Mouse (Mus musculus) hindbrain, embryonic 12.5 days (tissue): Measurements from ENCODE around the gene Ms4a4a. TPM values are rescaled to one million over a fixed set of nuclear protein-coding genes. Genes with fewer than 3 reads are reported as not detected.
"Not testable (repeated sequence)": the region's sequence is repeated elsewhere in the genome, so short reads cannot be mapped to it uniquely, and the experiment has no call there.

Experiments
- ATAC-seq: fragments of 200-750 bp; cut with Nextera tagmentation; 2 replicates; pipeline ENCODE4 v1.8.0; 2017; ENCODE audit warnings: moderate TSS enrichment; ENCODE audit not compliant: low FRiP score
- H3K27ac ChIP-seq: fragments of 300-500 bp; sonication (generic); 2 replicates; pipeline ENCODE4 v1.5.1; 2016; ENCODE audit warnings: mild to moderate bottlenecking
- H3K27me3 ChIP-seq: fragments of 300-500 bp; sonication (generic); 2 replicates; pipeline ENCODE4 v1.6.1; 2016; ENCODE audit warnings: mild to moderate bottlenecking
- H3K36me3 ChIP-seq: fragments of 300-500 bp; sonication (generic); 2 replicates; pipeline ENCODE4 v1.6.1; 2016; ENCODE audit warnings: mild to moderate bottlenecking
- H3K4me1 ChIP-seq: fragments of 300-500 bp; sonication (generic); 2 replicates; pipeline ENCODE4 v1.6.1; 2016
- H3K4me2 ChIP-seq: fragments of 300-500 bp; sonication (generic); replicated peaks from 2 replicates; pipeline ENCODE4 v1.6.1; 2016; ENCODE audit warnings: mild to moderate bottlenecking
- H3K4me3 ChIP-seq: fragments of 300-500 bp; sonication (generic); 2 replicates; pipeline ENCODE4 v1.5.1; 2016; ENCODE audit warnings: mild to moderate bottlenecking
- H3K9ac ChIP-seq: fragments of 300-500 bp; sonication (generic); 2 replicates; pipeline ENCODE4 v1.6.1; 2016; ENCODE audit warnings: mild to moderate bottlenecking, moderate library complexity
- H3K9me3 ChIP-seq: fragments of 300-500 bp; sonication (generic); replicated peaks from 2 replicates; pipeline ENCODE4 v1.6.1; 2016; ENCODE audit warnings: mild to moderate bottlenecking
- WGBS: fragments of 180-500 bp; shearing (Covaris S2); methylation state at CpG from one replicate; pipeline ENCODE4 v1.1.7; 2016; 5-methylcytosine and 5-hydroxymethylcytosine counted together
- polyA plus RNA-seq: library from polyadenylated mRNA; unstranded; fragments of >200 nt; fragmentation: Nextera tagmentation; extraction: Ambion mirVana; gene quantifications from 2 replicates; pipeline ENCODE4 v1.2.1, GENCODE M21; 2016

Ms4a4a gene
- polyA plus RNA-seq, 1 experiment from 2014 or later = 4.0 TPM

GRCm38 (mm10) chr19:11387685-11388084 is 12.4 kb downstream of the Ms4a4a start:
- ATAC-seq = no peak
- H3K27me3 ChIP-seq = no peaks in the 10 kb centered on the region
- no peaks in the 10 kb centered on the region for H3K36me3 ChIP-seq
- WGBS = 84% methylated on average over 4 of the region's 4 CpGs
- no peak overlapping the region for H3K4me3 ChIP-seq
- no peak overlapping the region for H3K9ac ChIP-seq
- H3K9me3 ChIP-seq = no peaks in the 10 kb centered on the region
- H3K4me1 ChIP-seq = no peaks in the 10 kb centered on the region
- H3K4me2 ChIP-seq = no peak overlapping the region
- no peak overlapping the region for H3K27ac ChIP-seq

- Histone ChIP-seq H3K4me3 (no peak overlapping the region), H3K4me1 (no peaks in the 10 kb centered on the region), H3K4me2 (no peak overlapping the region), H3K36me3 (no peaks in the 10 kb centered on the region), H3K27ac (no peak overlapping the region), H3K27me3 (no peaks in the 10 kb centered on the region), H3K9me3 (no peaks in the 10 kb centered on the region), H3K9ac (no peak overlapping the region)
- WGBS = 86% methylated on average over 2 of the region's 2 CpGs
- ATAC-seq = no peak
These were observed 13.6 kb downstream of the Ms4a4a start for GRCm38 (mm10) chr19:11388949-11389348.

GRCm38 (mm10) chr19:11395769-11396168 is 20.4 kb downstream of the Ms4a4a start:
- no peaks in the 10 kb centered on the region for H3K9me3 ChIP-seq
- no peaks in the 10 kb centered on the region for H3K4me1 ChIP-seq
- no peaks in the 10 kb centered on the region for H3K27me3 ChIP-seq
- no peak overlapping the region for H3K27ac ChIP-seq
- no peak overlapping the region for H3K4me2 ChIP-seq
- H3K4me3 ChIP-seq = no peak overlapping the region
- no peak overlapping the region for H3K9ac ChIP-seq
- no peaks in the 10 kb centered on the region for H3K36me3 ChIP-seq
- ATAC-seq = no peak

- no peak within 1 kb of the TSS for H3K4me3 ChIP-seq
- H3K27ac ChIP-seq = no peak within 1 kb of the TSS
- no peaks in the 10 kb centered on the region for H3K4me1 ChIP-seq
- ATAC-seq = no peak
- no peak within 1 kb of the TSS for H3K9ac ChIP-seq
- no peaks in the 10 kb centered on the region for H3K27me3 ChIP-seq
- H3K9me3 ChIP-seq = no peaks in the 10 kb centered on the region
- H3K36me3 ChIP-seq = no peaks in the 10 kb centered on the region
- H3K4me2 ChIP-seq = no peak within 1 kb of the TSS
- 85% methylated on average over 3 of the region's 3 CpGs for WGBS
These were observed 29.2 kb downstream of the Ms4a4a start, which contains the start of gene Ms4a4c for GRCm38 (mm10) chr19:11404527-11404926. Gene Ms4a4c, plus strand, starts transcription at chr19:11404770.

- Histone ChIP-seq H3K9ac (no peak overlapping the region), H3K27me3 (no peaks in the 10 kb centered on the region), H3K4me2 (no peak overlapping the region), H3K4me1 (no peaks in the 10 kb centered on the region), H3K36me3 (no peaks in the 10 kb centered on the region), H3K4me3 (no peak overlapping the region), H3K9me3 (no peaks in the 10 kb centered on the region), H3K27ac (no peak overlapping the region)
- no peak for ATAC-seq
These were observed 32.1 kb downstream of the Ms4a4a start for GRCm38 (mm10) chr19:11407428-11407827.

GRCm38 (mm10) chr19:11408591-11408990 is 33.3 kb downstream of the Ms4a4a start:
- no peaks in the 10 kb centered on the region for H3K27me3 ChIP-seq
- no peak overlapping the region for H3K4me2 ChIP-seq
- H3K27ac ChIP-seq = no peak overlapping the region
- no peak for ATAC-seq
- H3K9me3 ChIP-seq = no peaks in the 10 kb centered on the region
- H3K4me1 ChIP-seq = no peaks in the 10 kb centered on the region
- H3K36me3 ChIP-seq = no peaks in the 10 kb centered on the region
- no peak overlapping the region for H3K4me3 ChIP-seq
- H3K9ac ChIP-seq = no peak overlapping the region
- WGBS = 86% methylated on average over 1 of the region's 1 CpGs

GRCm38 (mm10) chr19:11411640-11412039 is 36.3 kb downstream of the Ms4a4a start:
- Histone ChIP-seq H3K4me3 (no peak overlapping the region), H3K9ac (no peak overlapping the region), H3K27ac (no peak overlapping the region), H3K36me3 (no peaks in the 10 kb centered on the region), H3K9me3 (no peaks in the 10 kb centered on the region), H3K4me2 (no peak overlapping the region), H3K4me1 (no peaks in the 10 kb centered on the region), H3K27me3 (no peaks in the 10 kb centered on the region)
- no peak for ATAC-seq
- 83% methylated on average over 1 of the region's 1 CpGs for WGBS

GRCm38 (mm10) chr19:11414084-11414483 is 38.8 kb downstream of the Ms4a4a start:
- Histone ChIP-seq H3K27me3 (no peaks in the 10 kb centered on the region), H3K27ac (no peak overlapping the region), H3K4me1 (no peaks in the 10 kb centered on the region), H3K4me2 (no peak overlapping the region), H3K9ac (no peak overlapping the region), H3K9me3 (no peaks in the 10 kb centered on the region), H3K36me3 (no peaks in the 10 kb centered on the region), H3K4me3 (no peak overlapping the region)
- no peak for ATAC-seq
- 91% methylated on average over 1 of the region's 1 CpGs for WGBS

- H3K4me2 ChIP-seq = no peak overlapping the region
- no peak overlapping the region for H3K27ac ChIP-seq
- no peak overlapping the region for H3K9ac ChIP-seq
- H3K4me1 ChIP-seq = no peaks in the 10 kb centered on the region
- WGBS = 81% methylated on average over 3 of the region's 3 CpGs
- ATAC-seq = no peak
- H3K27me3 ChIP-seq = no peaks in the 10 kb centered on the region
- no peaks in the 10 kb centered on the region for H3K36me3 ChIP-seq
- H3K9me3 ChIP-seq = no peaks in the 10 kb centered on the region
- H3K4me3 ChIP-seq = no peak overlapping the region
These were observed 40.3 kb downstream of the Ms4a4a start for GRCm38 (mm10) chr19:11415581-11415980.

GRCm38 (mm10) chr19:11418865-11419264 is 43.5 kb downstream of the Ms4a4a start:
- not testable (repeated sequence) for ATAC-seq, H3K9ac ChIP-seq, H3K4me1 ChIP-seq, H3K27ac ChIP-seq, H3K36me3 ChIP-seq, H3K4me3 ChIP-seq, H3K27me3 ChIP-seq, H3K9me3 ChIP-seq, H3K4me2 ChIP-seq
- WGBS = 71% methylated on average over 3 of the region's 3 CpGs

GRCm38 (mm10) chr19:11431209-11431608 is 55.9 kb downstream of the Ms4a4a start:
- 88% methylated on average over 1 of the region's 1 CpGs for WGBS
- not testable (repeated sequence) for H3K9me3 ChIP-seq, ATAC-seq

GRCm38 (mm10) chr19:11435058-11435834 is 59.9 kb downstream of the Ms4a4a start:
- Histone ChIP-seq H3K9ac (no peak overlapping the region), H3K27me3 (no peaks in the 10 kb centered on the region), H3K4me3 (no peak overlapping the region), H3K9me3 (no peaks in the 10 kb centered on the region), H3K4me2 (no peak overlapping the region), H3K36me3 (no peaks in the 10 kb centered on the region), H3K27ac (no peak overlapping the region), H3K4me1 (no peaks in the 10 kb centered on the region)
- WGBS = 93% methylated on average over 4 of the region's 4 CpGs
- no peak for ATAC-seq

More at GRCm38 (mm10) chr19:11431209-11431608, 55.9 kb downstream of the Ms4a4a start:
- H3K4me2 ChIP-seq, H3K27me3 ChIP-seq, H3K9ac ChIP-seq, H3K36me3 ChIP-seq, H3K27ac ChIP-seq, H3K4me1 ChIP-seq, H3K4me3 ChIP-seq: not testable (repeated sequence)
